ENCODE assay signal across 9 mouse cellular contexts in the genomic region with DNA sequence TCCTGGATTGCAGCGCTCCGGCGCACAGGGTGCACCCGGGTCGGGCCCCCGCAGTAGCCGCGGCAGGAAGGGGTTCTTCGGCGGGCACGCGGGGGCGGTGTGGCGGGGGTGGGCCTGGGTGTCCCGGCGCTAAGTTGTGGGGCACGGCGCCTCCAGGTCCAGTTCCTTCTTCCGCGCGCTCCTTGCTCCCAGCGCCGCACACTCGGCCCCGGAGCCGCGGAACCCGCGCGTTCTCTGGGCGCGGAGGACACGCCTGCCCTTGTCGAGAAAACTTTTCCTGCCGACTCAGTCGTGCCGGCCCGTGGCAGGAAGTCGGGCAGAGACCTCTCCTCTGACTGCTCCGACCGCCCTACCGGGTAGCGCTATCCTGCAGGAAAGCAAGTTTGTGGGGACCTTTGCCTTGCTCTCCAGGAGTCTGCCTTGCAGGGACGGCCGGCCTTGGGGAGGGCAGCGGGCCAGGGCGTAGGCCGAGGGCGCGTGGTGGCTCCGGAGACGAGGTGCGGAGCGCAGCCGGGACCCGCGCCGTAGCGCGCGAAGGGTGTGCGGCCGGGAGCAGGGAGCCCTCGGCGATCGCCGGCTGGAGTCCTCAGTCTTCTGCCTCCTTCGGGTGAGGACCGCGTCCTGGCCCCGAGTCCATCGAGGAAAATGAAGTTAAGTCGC. TPM values are rescaled to one million over a fixed set of nuclear protein-coding genes. Genes with fewer than 3 reads are reported as not detected.
DNase-seq lines count a peak whose midpoint lies in the region; ATAC-seq and TF ChIP-seq lines count a peak whose summit lies in the region.
"Had no signal": no experiment of that assay in that cellular context is flagged by ENCODE, and none has a peak within 500 bp of the region (broad histone marks: within the 10 kb centered on the region; RNA-seq: fewer than 3 reads in every experiment).

No protein-coding gene starts in this region.

- peak overlapping the region; percentile 78 for H3K27ac ChIP-seq in forebrain, embryonic 16.5 days (ENCODE audit: low read length)
- H3K27ac ChIP-seq in midbrain, embryonic 11.5 days (ENCODE audit: low read depth, low read length), result peak overlapping the region; percentile 72
- peak overlapping the region; percentile 82 for H3K27ac ChIP-seq in spleen, adult 2 months (ENCODE audit: insufficient read depth, low read length)

- no peak for TF ChIP-seq CTCF in spleen, adult 2 months (IDR thresholded peaks at IDR 0.05; ENCODE audit: extremely low read depth, insufficient read depth, insufficient read length, insufficient replicate concordance)

- H3K36me3 ChIP-seq in forebrain, embryonic 16.5 days (ENCODE audit: control insufficient read depth, insufficient read depth), result no peaks in the 10 kb centered on the region
- H3K36me3 ChIP-seq in midbrain, embryonic 11.5 days (ENCODE audit: control insufficient read depth, insufficient read depth, low read length), result no peaks in the 10 kb centered on the region
- no peaks in the 10 kb centered on the region for H3K36me3 ChIP-seq in spleen, adult 2 months (ENCODE audit: control insufficient read depth, insufficient read depth, low read length)
- H3K36me3 ChIP-seq: G1E had no signal

- TF ChIP-seq POLR2A in spleen, adult 2 months (IDR thresholded peaks at IDR 0.05; ENCODE audit: low read depth, low read length), result no peak

- peak overlapping the region; percentile 94 for H3K4me2 ChIP-seq in forebrain, embryonic 16.5 days (ENCODE audit: low read length)
- H3K4me2 ChIP-seq in midbrain, embryonic 11.5 days, result peak overlapping the region; percentile 94

- H3K4me1 ChIP-seq in forebrain, embryonic 16.5 days (replicated peaks; ENCODE audit: control insufficient read depth, insufficient read depth, low read length), result peaks cover 14% of the 10 kb centered on the region
- peaks cover 8% of the 10 kb centered on the region for H3K4me1 ChIP-seq in midbrain, embryonic 11.5 days (ENCODE audit: control insufficient read depth, insufficient read depth, low read length)
- H3K4me1 ChIP-seq in spleen, adult 2 months (ENCODE audit: control insufficient read depth, insufficient read depth, insufficient read length), result peaks cover 13% of the 10 kb centered on the region

- intact Hi-C loops in left cerebral cortex, postnatal 4 days (cut with DNase I), result loop anchor here (10.0 kb wide), 2 partner anchors 274 to 964 kb away; no protein-coding TSS in a partner anchor

- ATAC-seq in forebrain, embryonic 16.5 days, result peak; percentile 45
- peak; percentile 8 to 19; a peak in 2 of 4 replicates for ATAC-seq in hematopoietic stem cell, adult 5-6 weeks (replicated peaks in 1 of 2; ENCODE audit: insufficient read depth in 1 of 2, low FRiP score in 2 of 2, low TSS enrichment in 1 of 2, low read depth in 1 of 2, poor library complexity in 2 of 2, severe bottlenecking in 2 of 2)
- peak; percentile 20 for ATAC-seq in midbrain, embryonic 11.5 days (ENCODE audit: low FRiP score)

- peak overlapping the region; percentile 83 for H3K9ac ChIP-seq in forebrain, embryonic 16.5 days (replicated peaks; ENCODE audit: low read depth, low read length)
- H3K9ac ChIP-seq in midbrain, embryonic 11.5 days (ENCODE audit: low read length), result peak overlapping the region; percentile 92

- H3K27me3 ChIP-seq in forebrain, embryonic 16.5 days (replicated peaks; ENCODE audit: control insufficient read depth, insufficient read depth, low read length), result no peaks in the 10 kb centered on the region
- no peaks in the 10 kb centered on the region for H3K27me3 ChIP-seq in midbrain, embryonic 11.5 days (ENCODE audit: control insufficient read depth, insufficient read depth, low read length)
- H3K27me3 ChIP-seq in spleen, adult 2 months (ENCODE audit: control insufficient read depth, insufficient read depth, low read length), result no peaks in the 10 kb centered on the region

- peak; percentile 27 for DNase-seq in layer of hippocampus, adult 11-12 months (ENCODE audit: low spot score)
- DNase-seq in layer of hippocampus, adult 18-20 months (ENCODE audit: low spot score in 2 of 2), result no peak
- DNase-seq in cerebellum, adult 18-20 months, result peak; percentile 60 to 73
- DNase-seq in left cerebral cortex, postnatal 4 days, result peak; percentile 39
- DNase-seq in midbrain, embryonic 11.5 days (ENCODE audit: low spot score, missing footprints), result peak; percentile 97
- peak in 1 of 2 experiments; percentile 56 for DNase-seq in spleen, adult 2 months (ENCODE audit: low read depth in 1 of 2, low spot score in 2 of 2)

- H3K9me3 ChIP-seq in forebrain, embryonic 16.5 days (ENCODE audit: control insufficient read depth, low read length), result no peaks in the 10 kb centered on the region; the same call in 1 of the 2 replicates
- no peaks in the 10 kb centered on the region for H3K9me3 ChIP-seq in midbrain, embryonic 11.5 days (ENCODE audit: control insufficient read depth, low read length)

- H3K4me3 ChIP-seq in forebrain, embryonic 16.5 days (replicated peaks; ENCODE audit: low read length), result peak overlapping the region; percentile 86
- H3K4me3 ChIP-seq in midbrain, embryonic 11.5 days (ENCODE audit: low read depth, low read length), result peak overlapping the region; percentile 88
- peak overlapping the region; percentile 74 for H3K4me3 ChIP-seq in spleen, adult 2 months (ENCODE audit: extremely low read depth, insufficient read depth, insufficient read length)

- 0% methylated on average over 64 of the region's 73 CpGs for WGBS in forebrain, embryonic 16.5 days
- under 1% methylated on average over 72 of the region's 73 CpGs for WGBS in midbrain, embryonic 11.5 days
- WGBS in spleen, adult 2 months, result under 1% methylated on average over 69 of the region's 73 CpGs

RNA-seq across cellular contexts. Expression of a gene that starts 0.7 kb away (rescaled TPM):
- total RNA-seq in layer of hippocampus, adult 18-20 months (2021), result 10 to 100 TPM; 15.9 to 16.5 TPM
- 3.9 and 4.4 TPM in 2 replicates for polyA plus RNA-seq in forebrain, embryonic 16.5 days (2015; fragmentation: Nextera tagmentation; extraction: Ambion mirVana)
- 18.6 and 19.4 TPM in 2 replicates for total RNA-seq in hematopoietic stem cell, adult 5-6 weeks (2017)
- total RNA-seq in left cerebral cortex, postnatal 4 days (2021), result 10 to 100 TPM; 21.1 to 21.7 TPM
- polyA plus RNA-seq in midbrain, embryonic 11.5 days (2014; fragmentation: Nextera tagmentation; extraction: Ambion mirVana), result 3.0 and 3.5 TPM in 2 replicates
- 10.6 and 11.7 TPM in 2 replicates for polyA plus RNA-seq in spleen, adult 2 months (2012; rRNA removed)
- total RNA-seq: G1E had no signal
- polyA plus RNA-seq: G1E had no signal

Comparison
In these comparisons a context has a peak if more than half of its experiments do, and no peak if none do; other contexts are left out.
1. DNase-seq: peak in layer of hippocampus, adult 11-12 months (single experiment), cerebellum, adult 18-20 months (2 of 2), left cerebral cortex, postnatal 4 days (single experiment) and midbrain, embryonic 11.5 days (single experiment); none in layer of hippocampus, adult 18-20 months (0 of 2).
2. Peak in every context shown above with its lines, with median percentiles within 50 percentile points of each other: ATAC-seq, H3K27ac ChIP-seq and H3K4me3 ChIP-seq.